Comparison of ENCODE assay signal across 8 mouse cellular contexts in the genomic region with DNA sequence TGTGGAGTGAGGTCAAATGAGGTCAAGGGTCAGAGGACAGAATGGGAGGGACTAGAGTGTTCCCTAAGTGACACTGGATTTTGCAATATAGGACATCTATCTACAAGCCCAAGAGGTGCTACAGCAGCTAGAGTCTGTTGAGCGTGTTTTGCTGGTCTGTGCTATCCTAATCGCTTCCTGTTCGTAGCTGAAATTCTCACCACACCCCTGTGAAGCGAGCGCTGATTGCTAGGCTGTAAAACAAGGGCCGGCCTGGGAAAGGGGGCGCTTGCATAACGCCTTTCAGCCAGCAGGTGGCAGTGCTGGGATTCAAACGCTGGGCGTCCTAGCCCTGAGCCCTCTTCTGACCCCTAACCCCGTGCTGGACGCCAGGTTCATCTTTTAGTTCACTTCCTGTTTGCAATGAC. TPM values are rescaled to one million over a fixed set of nuclear protein-coding genes. Genes with fewer than 3 reads are reported as not detected.
A peak's percentile ranks its signal among the peaks of the same experiment; 100 is the strongest.
DNase-seq lines count a peak whose midpoint lies in the region; ATAC-seq and TF ChIP-seq lines count a peak whose summit lies in the region.

No protein-coding gene starts in this region.

- TF ChIP-seq RAD21 in CH12.LX (IDR thresholded peaks at IDR 0.05; ENCODE audit: low read depth, low read length): peak; percentile 46

- H3K4me3 ChIP-seq in CH12.LX (replicated peaks in 1 of 3; ENCODE audit: low read depth in 2 of 3, low read length in 2 of 3, poor library complexity in 1 of 3): no peak overlapping the region
- no peak overlapping the region; the same call in 1 of the 2 replicates for H3K4me3 ChIP-seq in heart, embryonic 15.5 days
- H3K4me3 ChIP-seq in neural tube, embryonic 13.5 days: no peak overlapping the region

- peak; percentile 66 for DNase-seq in CH12.LX (ENCODE audit: extremely low read depth)
- DNase-seq in c-Kit-negative CD71-positive TER-119-positive erythroid progenitor cells, embryonic 14.5 days (ENCODE audit: low read depth, low spot score): peak; percentile 77
- DNase-seq in kidney, postnatal 14 days: peak; percentile 79
- DNase-seq in lung, adult 18-20 months: peak; percentile 78 to 84
- DNase-seq in testis, postnatal 10 days (ENCODE audit: low spot score): peak; percentile 90

- in situ Hi-C loops in CH12.LX (cut with MboI; ENCODE audit: low pct_ligation_motif_present, low pct_unique_long_range_greater_than_20kb, low sequenced_read_pairs): loop anchor here (10.0 kb wide), 1 partner anchor 213 kb away; no protein-coding TSS in a partner anchor

- no peak overlapping the region for H3K9ac ChIP-seq in CH12.LX (ENCODE audit: insufficient read depth, low read depth)
- no peak overlapping the region for H3K9ac ChIP-seq in heart, embryonic 15.5 days
- no peak overlapping the region for H3K9ac ChIP-seq in neural tube, embryonic 13.5 days

- TF ChIP-seq CTCF in CH12.LX (conservative IDR thresholded peaks at IDR 0.05 in 1 of 2, IDR thresholded peaks at IDR 0.05 in 1 of 2; ENCODE audit: low read depth in 2 of 2, low read length in 2 of 2): peak; percentile 75 to 86

- no peak for TF ChIP-seq POLR2A in CH12.LX (IDR thresholded peaks at IDR 0.05; ENCODE audit: low read depth, low read length)

- dilution Hi-C loops in CH12.LX (cut with MboI; ENCODE audit: extremely low pct_ligation_motif_present, extremely low pct_unique_long_range_greater_than_20kb, low sequenced_read_pairs): no loop called here

- H3K4me1 ChIP-seq in CH12.LX (ENCODE audit: control insufficient read depth in 1 of 2, insufficient read depth in 2 of 2): peaks cover 0 to 15% of the 10 kb centered on the region in 2 experiments; a peak in 2 of 4 replicates
- H3K4me1 ChIP-seq in heart, embryonic 15.5 days (replicated peaks): peaks cover 18% of the 10 kb centered on the region
- H3K4me1 ChIP-seq in neural tube, embryonic 13.5 days (replicated peaks): peaks cover 9% of the 10 kb centered on the region

- TF ChIP-seq EP300 in CH12.LX (IDR thresholded peaks at IDR 0.05; ENCODE audit: low read length): no peak

- peaks cover 3 to 54% of the 10 kb centered on the region in 2 experiments for H3K36me3 ChIP-seq in CH12.LX (replicated peaks in 1 of 2; ENCODE audit: control insufficient read depth in 1 of 2, insufficient read depth in 1 of 2, low read length in 1 of 2)
- peaks cover 22% of the 10 kb centered on the region; the same call in 1 of the 2 replicates for H3K36me3 ChIP-seq in heart, embryonic 15.5 days
- no peaks in the 10 kb centered on the region for H3K36me3 ChIP-seq in neural tube, embryonic 13.5 days

- no peak overlapping the region for H3K4me2 ChIP-seq in CH12.LX (ENCODE audit: insufficient read depth, low read depth, poor library complexity, severe bottlenecking)
- H3K4me2 ChIP-seq in heart, embryonic 15.5 days: peak overlapping the region; percentile 35
- H3K4me2 ChIP-seq in neural tube, embryonic 13.5 days: peak overlapping the region; percentile 26

- no peak overlapping the region for H3K27ac ChIP-seq in CH12.LX (ENCODE audit: insufficient read depth, low read depth)
- H3K27ac ChIP-seq in heart, embryonic 15.5 days: no peak overlapping the region
- H3K27ac ChIP-seq in neural tube, embryonic 13.5 days (replicated peaks): no peak overlapping the region

- no peaks in the 10 kb centered on the region for H3K79me2 ChIP-seq in CH12.LX (replicated peaks; ENCODE audit: control insufficient read depth, extremely low read depth, insufficient read depth, poor library complexity, severe bottlenecking)

- peak; percentile 69 for ATAC-seq in erythroid progenitor cell, adult 5-6 weeks (replicated peaks; ENCODE audit: low FRiP score, poor library complexity, severe bottlenecking)
- peak; percentile 68 for ATAC-seq in heart, embryonic 15.5 days (replicated peaks; ENCODE audit: insufficient number of reproducible peaks, insufficient read depth, low FRiP score, low read depth)
- peak; percentile 67 for ATAC-seq in neural tube, embryonic 13.5 days (ENCODE audit: low read depth)

- H3K9me3 ChIP-seq in CH12.LX (replicated peaks; ENCODE audit: low read length): no peaks in the 10 kb centered on the region
- no peaks in the 10 kb centered on the region for H3K9me3 ChIP-seq in heart, embryonic 15.5 days (replicated peaks)
- H3K9me3 ChIP-seq in neural tube, embryonic 13.5 days: no peaks in the 10 kb centered on the region

- WGBS in heart, embryonic 15.5 days: under 1% methylated on average over 12 of the region's 12 CpGs
- WGBS in neural tube, embryonic 13.5 days: under 1% methylated on average over 12 of the region's 12 CpGs

- H3K27me3 ChIP-seq in CH12.LX (replicated peaks): no peaks in the 10 kb centered on the region
- H3K27me3 ChIP-seq in heart, embryonic 15.5 days: no peaks in the 10 kb centered on the region
- peaks cover 22% of the 10 kb centered on the region for H3K27me3 ChIP-seq in neural tube, embryonic 13.5 days

TF ChIP-seq in CH12.LX, 34 proteins besides CTCF, POLR2A, EP300 and RAD21 (continues in another document):
- TF ChIP-seq UBTF (IDR thresholded peaks at IDR 0.05; ENCODE audit: low read depth, low read length) (no peak), MAZ (IDR thresholded peaks at IDR 0.05; ENCODE audit: low read depth, low read length) (0 out of 2 replicates have a peak, but pooled peaks have one; percentile 38), E2F4 (IDR thresholded peaks at IDR 0.05; ENCODE audit: insufficient replicate concordance, low read depth, low read length) (no peak), SIN3A (IDR thresholded peaks at IDR 0.05; ENCODE audit: low read length) (0 out of 2 replicates have a peak, but pooled peaks have one; percentile 26), BHLHE40 (IDR thresholded peaks at IDR 0.05; ENCODE audit: low read depth, low read length) (no peak), USF2 (conservative IDR thresholded peaks at IDR 0.05; ENCODE audit: low read depth, low read length) (no peak), MEF2A (IDR thresholded peaks at IDR 0.05; ENCODE audit: borderline replicate concordance, low read depth, low read length) (0 out of 2 replicates have a peak, but pooled peaks have one; percentile 27), MAX (IDR thresholded peaks at IDR 0.05; ENCODE audit: low read length) (no peak), JUN (IDR thresholded peaks at IDR 0.05; ENCODE audit: insufficient read depth, low read depth, low read length) (no peak), NRF1 (IDR thresholded peaks at IDR 0.05; ENCODE audit: low read depth, low read length) (no peak), CHD2 (IDR thresholded peaks at IDR 0.05; ENCODE audit: low read length) (no peak), IRF4 (IDR thresholded peaks at IDR 0.05; ENCODE audit: low read depth, low read length) (0 out of 2 replicates have a peak, but pooled peaks have one; percentile 31), CHD1 (IDR thresholded peaks at IDR 0.05; ENCODE audit: low read depth, low read length) (no peak), TBP (conservative IDR thresholded peaks at IDR 0.05; ENCODE audit: low read depth, low read length) (no peak), ZMIZ1 (IDR thresholded peaks at IDR 0.05; ENCODE audit: low read depth, low read length) (no peak), ZC3H11A (IDR thresholded peaks at IDR 0.05; ENCODE audit: low read depth, low read length) (no peak), MAFK (IDR thresholded peaks at IDR 0.05; ENCODE audit: insufficient replicate concordance, low read length) (no peak), MYC (IDR thresholded peaks at IDR 0.05; ENCODE audit: low read depth, low read length) (no peak), ELF1 (IDR thresholded peaks at IDR 0.05; ENCODE audit: low read depth, low read length) (peak; percentile 53; the same call in 1 of the 2 replicates), NELFE (IDR thresholded peaks at IDR 0.05; ENCODE audit: low read depth, low read length) (0 out of 2 replicates have a peak, but pooled peaks have one; percentile 32), GABPA (IDR thresholded peaks at IDR 0.05; ENCODE audit: insufficient replicate concordance, low read depth, low read length) (no peak), USF1 (IDR thresholded peaks at IDR 0.05; ENCODE audit: low read depth, low read length) (no peak), ETS1 (conservative IDR thresholded peaks at IDR 0.05; ENCODE audit: low read depth, low read length) (no peak), RCOR1 (conservative IDR thresholded peaks at IDR 0.05; ENCODE audit: low read depth, low read length) (no peak), ZNF384 (IDR thresholded peaks at IDR 0.05; ENCODE audit: low read depth, low read length) (no peak), HCFC1 (IDR thresholded peaks at IDR 0.05; ENCODE audit: low read depth, low read length) (peak; percentile 34; the same call in 1 of the 2 replicates), SMC3 (IDR thresholded peaks at IDR 0.05; ENCODE audit: low read depth, low read length) (peak; percentile 61), MXI1 (IDR thresholded peaks at IDR 0.05; ENCODE audit: low read depth, low read length) (no peak), POLR2AphosphoS2 (IDR thresholded peaks at IDR 0.05; ENCODE audit: low read depth, low read length) (no peak), ZKSCAN1 (IDR thresholded peaks at IDR 0.05; ENCODE audit: borderline replicate concordance, low read depth, low read length) (no peak), JUND (conservative IDR thresholded peaks at IDR 0.05; ENCODE audit: low read depth, low read length) (no peak), PAX5 (IDR thresholded peaks at IDR 0.05; ENCODE audit: low read length) (no peak)

RNA-seq across cellular contexts. Expression of a gene that starts 7.9 kb away (rescaled TPM):
- total RNA-seq in CH12.LX (2012; rRNA removed) (22.3 and 23.3 TPM in 2 replicates), CH12.LX (2014; rRNA removed) (44.3 and 56.6 TPM in 2 replicates)
- 38.2 and 49.1 TPM in 2 replicates for polyA plus RNA-seq in CH12.LX (2012; ENCODE audit: insufficient read length, low read depth)
- 514 and 545 TPM in 2 replicates for total RNA-seq in erythroid progenitor cell, adult 5-6 weeks (2015; ENCODE audit: low replicate concordance)
- 329 and 433 TPM in 2 replicates for total RNA-seq in erythroid progenitor cell, adult 5-6 weeks (2017; ENCODE audit: low replicate concordance)
- 69.9 and 75.6 TPM in 2 replicates for polyA plus RNA-seq in heart, embryonic 15.5 days (2015; fragmentation: Nextera tagmentation; extraction: Ambion mirVana)
- polyA plus RNA-seq in neural tube, embryonic 13.5 days (2015; fragmentation: Nextera tagmentation; extraction: Ambion mirVana): 32.9 and 37.0 TPM in 2 replicates

RNA-seq across cellular contexts. Expression of a gene that starts 17.0 kb away (rescaled TPM):
- total RNA-seq in CH12.LX (2012; rRNA removed) (2.0 and 2.2 TPM in 2 replicates), CH12.LX (2014; rRNA removed) (not detected in 2 replicates)
- 1.3 and 2.3 TPM in 2 replicates for polyA plus RNA-seq in CH12.LX (2012; ENCODE audit: insufficient read length, low read depth)
- total RNA-seq in erythroid progenitor cell, adult 5-6 weeks (2015; ENCODE audit: low replicate concordance): 9.0 TPM in 1 of 2 replicates, not detected in the other
- total RNA-seq in erythroid progenitor cell, adult 5-6 weeks (2017; ENCODE audit: low replicate concordance): 4.7 and 10.5 TPM in 2 replicates
- 0.89 and 5.5 TPM in 2 replicates for polyA plus RNA-seq in heart, embryonic 15.5 days (2015; fragmentation: Nextera tagmentation; extraction: Ambion mirVana)
- 0.60 and 0.99 TPM in 2 replicates for polyA plus RNA-seq in neural tube, embryonic 13.5 days (2015; fragmentation: Nextera tagmentation; extraction: Ambion mirVana)
